Mouse (Mus musculus) brain, embryonic 14.5 days (tissue): ENCODE results near the gene Hspbap1. TPM values are rescaled to one million over a fixed set of nuclear protein-coding genes. Genes with fewer than 3 reads are reported as not detected.

Experiments used
- DNase-seq: peaks from one replicate; pipeline ENCODE4 v3.0.0-alpha.2; 2011; ENCODE audit warnings: low read depth
- CTCF ChIP-seq: fragments of 200-500 bp; IDR thresholded peaks from 2 replicates; pipeline ENCODE4 v1.5.1; 2012; ENCODE audit warnings: inconsistent platforms, mild to moderate bottlenecking, moderate library complexity, borderline replicate concordance; ENCODE audit not compliant: insufficient read depth, insufficient read length; ENCODE audit errors: extremely low read depth
- POLR2A ChIP-seq: fragments of 200-500 bp; IDR thresholded peaks from 2 replicates; pipeline ENCODE4 v1.6.1; 2012; ENCODE audit warnings: mild to moderate bottlenecking, inconsistent platforms, borderline replicate concordance; ENCODE audit not compliant: poor library complexity, insufficient read depth, insufficient read length, severe bottlenecking; ENCODE audit errors: extremely low read depth
- polyA plus RNA-seq: library from polyadenylated mRNA; depleted of rRNA; stranded (reverse); fragments of >200 nt; gene quantifications from 2 replicates; pipeline ENCODE4 v1.2.3, GENCODE M21; 2012

Gene Hspbap1
- polyA plus RNA-seq, 1 experiment, result 14.5 TPM

GRCm38 (mm10) chr16:35783207-35783573, 13.0 kb downstream of the Hspbap1 start:
- TF ChIP-seq POLR2A (no peak), CTCF (no peak)
- DNase-seq, result no peak

GRCm38 (mm10) chr16:35784134-35784725, 14.1 kb downstream of the Hspbap1 start:
- DNase-seq, result no peak
- TF ChIP-seq POLR2A (no peak), CTCF (no peak)

- DNase-seq, result peak; percentile 33
Measured at GRCm38 (mm10) chr16:35787163-35787562, 17.0 kb downstream of the Hspbap1 start.

DNA sequence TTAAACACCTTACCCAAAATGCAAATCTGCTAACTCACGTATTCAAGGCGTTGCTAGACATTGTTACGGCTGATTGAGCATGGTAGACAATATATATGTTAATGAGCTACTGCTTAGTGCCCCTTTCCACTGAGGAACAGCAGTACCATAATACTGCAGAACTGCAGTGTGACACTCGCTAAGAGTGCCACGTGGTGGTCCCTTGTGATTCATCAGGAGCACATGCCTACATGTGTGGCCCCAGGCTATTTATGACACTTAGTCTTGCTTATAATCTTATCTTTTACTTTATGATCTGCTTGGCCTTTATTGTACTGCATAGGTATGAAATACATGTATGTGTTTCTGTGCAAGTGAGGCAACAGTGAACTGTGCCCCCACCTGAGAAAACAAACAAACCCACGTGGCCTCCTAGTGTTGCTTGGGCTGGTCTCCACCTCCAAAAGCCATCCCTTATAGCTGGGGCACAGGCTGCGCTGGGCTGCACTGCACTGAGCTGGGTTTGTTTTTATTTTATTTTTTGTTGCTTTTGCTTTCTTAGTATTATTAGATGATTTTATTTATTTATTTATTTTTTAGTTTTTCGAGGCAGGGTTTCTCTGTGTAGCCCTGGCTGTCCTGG, 17.5 kb downstream of the Hspbap1 start:
- DNase-seq, result peak; percentile 51
- TF ChIP-seq POLR2A (no peak), CTCF (no peak)

More at GRCm38 (mm10) chr16:35787163-35787562, 17.0 kb downstream of the Hspbap1 start:
- TF ChIP-seq CTCF, result no peak
- no peak for TF ChIP-seq POLR2A

DNA sequence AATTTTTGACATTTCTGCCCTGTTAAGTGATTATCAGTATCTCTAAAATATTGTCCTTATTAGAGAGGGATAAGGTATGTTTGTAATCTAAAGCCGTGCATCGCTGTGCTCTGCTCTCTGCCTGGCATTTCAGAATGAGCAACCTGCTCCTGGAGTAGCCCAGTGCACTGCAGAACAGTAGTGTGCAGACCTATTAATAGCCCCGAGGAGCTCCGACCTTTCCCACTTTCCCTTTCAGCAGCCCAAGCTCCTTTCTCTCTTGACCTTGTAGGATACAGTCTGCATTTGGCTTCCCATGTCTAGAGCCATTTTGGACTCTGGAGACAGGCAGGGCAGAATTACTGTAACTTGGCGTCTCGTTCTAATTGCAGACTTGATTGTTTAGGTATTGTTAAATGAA, 18.2 kb downstream of the Hspbap1 start:
- TF ChIP-seq CTCF (no peak), POLR2A (no peak)
- DNase-seq, result no peak

GRCm38 (mm10) chr16:35791962-35792521, 21.9 kb downstream of the Hspbap1 start:
- TF ChIP-seq CTCF (no peak), POLR2A (no peak)
- DNase-seq, result no peak

GRCm38 (mm10) chr16:35802163-35802562, 32.0 kb downstream of the Hspbap1 start:
- no peak for DNase-seq
- no peak for TF ChIP-seq CTCF
- TF ChIP-seq POLR2A, result no peak

DNA sequence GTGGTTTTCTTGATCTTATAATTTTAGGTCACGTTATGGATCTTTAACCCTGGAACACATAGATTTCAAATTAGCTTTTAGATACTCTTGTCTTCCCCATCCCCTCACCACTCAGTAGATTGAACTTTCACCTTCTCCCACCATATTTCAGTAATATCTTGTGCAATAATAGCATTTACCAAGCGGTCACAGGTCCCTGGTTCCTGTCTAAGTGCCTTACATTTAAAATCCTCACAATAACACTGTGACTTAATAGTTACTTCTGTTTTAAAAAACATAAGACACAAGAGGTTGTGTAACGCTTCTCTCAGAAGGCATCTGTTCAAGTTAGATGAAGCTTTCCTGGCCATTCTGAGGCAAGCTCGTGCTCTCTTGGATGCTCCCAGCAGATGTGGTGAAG, 33.5 kb downstream of the Hspbap1 start:
- no peak for TF ChIP-seq POLR2A
- DNase-seq, result no peak

GRCm38 (mm10) chr16:35806973-35807662, 36.9 kb downstream of the Hspbap1 start:
- TF ChIP-seq POLR2A (no peak), CTCF (no peak)
- no peak for DNase-seq

GRCm38 (mm10) chr16:35807663-35807992, 37.5 kb downstream of the Hspbap1 start:
- TF ChIP-seq CTCF (no peak), POLR2A (no peak)
- DNase-seq, result peak; percentile 31

DNA sequence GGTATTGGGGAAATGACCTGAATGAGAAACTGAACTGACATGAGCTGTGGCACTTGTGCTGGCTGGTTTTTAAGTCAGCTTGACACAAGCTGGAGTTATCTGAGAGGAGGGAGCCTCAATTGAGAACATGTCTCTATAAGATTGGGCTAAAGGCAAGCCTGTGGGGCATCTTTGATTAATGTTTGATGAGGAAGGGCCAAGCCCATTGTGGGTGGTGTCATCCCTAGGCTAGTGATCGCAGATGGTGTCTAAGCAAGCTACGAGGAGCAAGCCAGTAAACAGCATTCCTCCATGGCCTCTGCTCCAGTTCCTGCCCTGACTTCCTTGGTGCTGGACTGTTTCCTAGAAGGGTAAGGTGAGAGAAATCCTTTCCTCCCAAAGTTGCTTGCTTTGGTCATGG, 38.7 kb downstream of the Hspbap1 start:
- no peak for TF ChIP-seq CTCF
- no peak for TF ChIP-seq POLR2A
- DNase-seq, result no peak

DNA sequence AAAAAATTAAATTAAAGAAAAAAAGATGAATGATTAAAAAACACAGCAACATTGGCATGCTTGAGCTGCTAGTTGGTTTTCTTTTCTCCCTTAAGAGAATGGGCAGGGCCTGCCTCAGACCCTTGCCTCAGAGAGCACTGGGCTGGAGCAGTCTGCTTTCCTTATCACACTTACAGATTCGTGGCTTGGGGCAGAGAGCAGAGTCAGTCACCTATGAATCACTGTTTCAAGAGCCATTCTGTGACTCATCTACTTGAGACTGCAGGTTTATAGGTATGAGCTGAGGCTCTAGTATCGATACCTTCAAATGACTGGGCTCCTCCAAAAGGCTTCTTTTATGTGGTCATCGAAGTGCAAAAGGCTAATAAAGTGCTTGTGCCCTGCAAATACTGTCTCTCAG, 42.9 kb downstream of the Hspbap1 start:
- no peak for DNase-seq
- no peak for TF ChIP-seq POLR2A
- TF ChIP-seq CTCF, result no peak

GRCm38 (mm10) chr16:35817255-35818089, 47.3 kb downstream of the Hspbap1 start:
- TF ChIP-seq CTCF (peak; percentile 99), POLR2A (no peak)

GRCm38 (mm10) chr16:35829999-35830398, 59.8 kb downstream of the Hspbap1 start:
- DNase-seq, result peak; percentile 34
- no peak for TF ChIP-seq POLR2A
- no peak for TF ChIP-seq CTCF

More at GRCm38 (mm10) chr16:35817255-35818089, 47.3 kb downstream of the Hspbap1 start:
- DNase-seq, result peak; percentile 87

DNA sequence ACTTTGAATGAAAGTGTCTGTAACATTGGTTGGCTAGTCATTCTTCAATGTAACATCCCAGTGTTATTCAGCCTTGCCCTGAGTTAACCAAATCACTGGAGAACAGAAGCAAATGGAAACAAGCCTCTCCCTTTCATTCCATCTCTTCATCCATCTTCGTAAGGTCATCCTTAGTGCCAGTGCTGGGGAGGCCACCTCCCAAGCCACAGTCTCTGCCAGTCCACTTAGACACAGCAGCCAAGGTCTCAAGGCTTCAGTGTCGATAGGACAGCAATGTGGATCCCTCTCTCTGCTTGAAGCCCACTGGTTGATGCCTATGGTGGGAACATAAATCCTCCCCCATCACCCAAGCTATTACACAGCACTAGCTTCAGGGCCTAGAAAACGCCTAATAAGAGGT, 62.8 kb downstream of the Hspbap1 start:
- no peak for DNase-seq
- TF ChIP-seq POLR2A (no peak), CTCF (no peak)
